In genomic region chr9:62663443-62663842, GRCm38 (mm10) we compare ENCODE assay signal across 21 mouse cellular contexts. TPM values are rescaled to one million over a fixed set of nuclear protein-coding genes. Genes with fewer than 3 reads are reported as not detected.
DNase-seq lines count a peak whose midpoint lies in the region; ATAC-seq and TF ChIP-seq lines count a peak whose summit lies in the region.
"Had no signal": no experiment of that assay in that cellular context is flagged by ENCODE, and none has a peak within 500 bp of the region (broad histone marks: within the 10 kb centered on the region; RNA-seq: fewer than 3 reads in every experiment).

No protein-coding gene starts in this region.

- peak; percentile 46; the same call in 1 of the 2 replicates for ATAC-seq in intestine, embryonic 16.5 days
- no peak for ATAC-seq in intestine, postnatal 0 days
- no peak for ATAC-seq in neural tube, embryonic 15.5 days (ENCODE audit: low FRiP score)
- no peak for ATAC-seq in embryonic facial prominence, embryonic 15.5 days (ENCODE audit: insufficient number of reproducible peaks, low FRiP score, low TSS enrichment, low read depth)
- no peak for ATAC-seq in hindbrain, postnatal 0 days
- ATAC-seq: CD4-positive, CD25-positive, alpha-beta regulatory T cell, adult 4 months; forebrain, embryonic 15.5 days; hindbrain, embryonic 16.5 days had no signal

- no peak overlapping the region for H3K4me2 ChIP-seq in intestine, embryonic 16.5 days (ENCODE audit: low read depth, low read length)
- no peak overlapping the region for H3K4me2 ChIP-seq in intestine, postnatal 0 days (replicated peaks; ENCODE audit: low read depth)
- no peak overlapping the region for H3K4me2 ChIP-seq in neural tube, embryonic 15.5 days
- no peak overlapping the region for H3K4me2 ChIP-seq in embryonic facial prominence, embryonic 15.5 days (replicated peaks)
- no peak overlapping the region for H3K4me2 ChIP-seq in hindbrain, postnatal 0 days (ENCODE audit: low read depth, low read length)
- H3K4me2 ChIP-seq: forebrain, embryonic 15.5 days; heart, embryonic 13.5 days; hindbrain, embryonic 12.5 days had no signal

- no peak for DNase-seq in neural tube, embryonic 10.5 days (ENCODE audit: extremely low spot score, low spot score)
- DNase-seq in hindbrain, postnatal 0 days (ENCODE audit: low spot score) = no peak
- DNase-seq: adrenal gland, adult 8-10 months; adrenal gland, postnatal 36 days; cerebellum, adult 11 months; cerebellum, adult 8-10 months; cerebellum, postnatal 14 days; gastrocnemius, postnatal 36 days; heart, adult 11 months; heart, postnatal 36 days had no signal

- no peak overlapping the region for H3K9ac ChIP-seq in intestine, embryonic 16.5 days (ENCODE audit: low read depth, low read length)
- no peak overlapping the region for H3K9ac ChIP-seq in intestine, postnatal 0 days (ENCODE audit: low read depth, low read length)
- no peak overlapping the region for H3K9ac ChIP-seq in neural tube, embryonic 15.5 days (replicated peaks)
- H3K9ac ChIP-seq in embryonic facial prominence, embryonic 15.5 days = no peak overlapping the region
- no peak overlapping the region for H3K9ac ChIP-seq in hindbrain, postnatal 0 days (replicated peaks; ENCODE audit: low read length)
- H3K9ac ChIP-seq: forebrain, embryonic 15.5 days; heart, embryonic 13.5 days; hindbrain, embryonic 12.5 days had no signal

- no peaks in the 10 kb centered on the region; the same call in 1 of the 2 replicates for H3K4me1 ChIP-seq in intestine, embryonic 16.5 days (ENCODE audit: control insufficient read depth, insufficient read depth, low read length)
- no peaks in the 10 kb centered on the region for H3K4me1 ChIP-seq in intestine, postnatal 0 days (replicated peaks; ENCODE audit: control insufficient read depth, insufficient read depth, low read length)
- H3K4me1 ChIP-seq in neural tube, embryonic 15.5 days = peaks cover 5% of the 10 kb centered on the region; the same call in 1 of the 2 replicates
- peaks cover 12% of the 10 kb centered on the region for H3K4me1 ChIP-seq in embryonic facial prominence, embryonic 15.5 days
- no peaks in the 10 kb centered on the region for H3K4me1 ChIP-seq in hindbrain, postnatal 0 days (ENCODE audit: insufficient read depth, low read length)
- H3K4me1 ChIP-seq: hindbrain, embryonic 12.5 days had no signal

- H3K27me3 ChIP-seq in intestine, embryonic 16.5 days (replicated peaks; ENCODE audit: control insufficient read depth, insufficient read depth, low read length) = no peaks in the 10 kb centered on the region
- H3K27me3 ChIP-seq in intestine, postnatal 0 days (replicated peaks; ENCODE audit: control insufficient read depth, insufficient read depth, low read length) = no peaks in the 10 kb centered on the region
- H3K27me3 ChIP-seq in neural tube, embryonic 15.5 days (replicated peaks) = no peaks in the 10 kb centered on the region
- H3K27me3 ChIP-seq in embryonic facial prominence, embryonic 15.5 days = no peaks in the 10 kb centered on the region; the same call in 1 of the 2 replicates
- H3K27me3 ChIP-seq in hindbrain, postnatal 0 days (ENCODE audit: insufficient read depth, low read length) = no peaks in the 10 kb centered on the region
- H3K27me3 ChIP-seq: forebrain, embryonic 15.5 days; heart, embryonic 13.5 days; hindbrain, embryonic 12.5 days had no signal

- H3K4me3 ChIP-seq in intestine, embryonic 16.5 days (ENCODE audit: low read length) = no peak overlapping the region
- H3K4me3 ChIP-seq in intestine, postnatal 0 days (ENCODE audit: low read depth, low read length) = no peak overlapping the region
- no peak overlapping the region for H3K4me3 ChIP-seq in neural tube, embryonic 15.5 days (replicated peaks)
- no peak overlapping the region for H3K4me3 ChIP-seq in embryonic facial prominence, embryonic 15.5 days (replicated peaks)
- H3K4me3 ChIP-seq in hindbrain, postnatal 0 days (ENCODE audit: low read length) = no peak overlapping the region
- H3K4me3 ChIP-seq: forebrain, embryonic 15.5 days; heart, embryonic 13.5 days; hindbrain, embryonic 12.5 days had no signal

- no peaks in the 10 kb centered on the region for H3K9me3 ChIP-seq in intestine, embryonic 16.5 days (ENCODE audit: control insufficient read depth, low read length)
- H3K9me3 ChIP-seq in intestine, postnatal 0 days (ENCODE audit: control insufficient read depth) = no peaks in the 10 kb centered on the region
- no peaks in the 10 kb centered on the region for H3K9me3 ChIP-seq in neural tube, embryonic 15.5 days (replicated peaks)
- H3K9me3 ChIP-seq in embryonic facial prominence, embryonic 15.5 days (replicated peaks) = no peaks in the 10 kb centered on the region
- H3K9me3 ChIP-seq in hindbrain, postnatal 0 days (ENCODE audit: low read length) = no peaks in the 10 kb centered on the region
- H3K9me3 ChIP-seq: forebrain, embryonic 15.5 days; G1E; heart, embryonic 13.5 days; hindbrain, embryonic 12.5 days had no signal

- 37% methylated on average over 2 of the region's 2 CpGs for WGBS in intestine, embryonic 16.5 days
- WGBS in intestine, postnatal 0 days = 61% methylated on average over 2 of the region's 2 CpGs
- WGBS in neural tube, embryonic 15.5 days = 47% methylated on average over 2 of the region's 2 CpGs
- WGBS in embryonic facial prominence, embryonic 15.5 days = 16% methylated on average over 2 of the region's 2 CpGs
- 51% methylated on average over 2 of the region's 2 CpGs for WGBS in hindbrain, postnatal 0 days

- no peak overlapping the region for H3K27ac ChIP-seq in intestine, embryonic 16.5 days (ENCODE audit: low read length)
- H3K27ac ChIP-seq in intestine, postnatal 0 days (ENCODE audit: low read depth, low read length) = no peak overlapping the region
- 0 out of 2 replicates have a peak overlapping the region, but pooled peaks have one; percentile 8 for H3K27ac ChIP-seq in neural tube, embryonic 15.5 days (replicated peaks)
- peak overlapping the region; percentile 17; the same call in 1 of the 2 replicates for H3K27ac ChIP-seq in embryonic facial prominence, embryonic 15.5 days (replicated peaks)
- H3K27ac ChIP-seq in hindbrain, postnatal 0 days = no peak overlapping the region
- H3K27ac ChIP-seq: forebrain, embryonic 15.5 days; heart, embryonic 13.5 days; hindbrain, embryonic 12.5 days had no signal

- H3K36me3 ChIP-seq in intestine, embryonic 16.5 days (ENCODE audit: control insufficient read depth, insufficient read depth, low read length) = no peaks in the 10 kb centered on the region
- H3K36me3 ChIP-seq in intestine, postnatal 0 days (ENCODE audit: control insufficient read depth, insufficient read depth) = no peaks in the 10 kb centered on the region
- H3K36me3 ChIP-seq in neural tube, embryonic 15.5 days = no peaks in the 10 kb centered on the region
- no peaks in the 10 kb centered on the region for H3K36me3 ChIP-seq in embryonic facial prominence, embryonic 15.5 days
- H3K36me3 ChIP-seq in hindbrain, postnatal 0 days (ENCODE audit: insufficient read depth, low read length) = no peaks in the 10 kb centered on the region
- H3K36me3 ChIP-seq: forebrain, embryonic 15.5 days; G1E; heart, embryonic 13.5 days; hindbrain, embryonic 12.5 days had no signal

- no peak for TF ChIP-seq CTCF in intestine, postnatal 0 days (IDR thresholded peaks at IDR 0.05; ENCODE audit: low read depth)
- TF ChIP-seq CTCF in hindbrain, postnatal 0 days (IDR thresholded peaks at IDR 0.05; ENCODE audit: low read depth) = no peak

RNA-seq across cellular contexts. Expression of gene Itga11, which starts 14.2 kb away (rescaled TPM):
- polyA plus RNA-seq in intestine, embryonic 16.5 days (2015; fragmentation: Nextera tagmentation; extraction: Ambion mirVana) = 2.8 and 3.2 TPM in 2 replicates
- polyA plus RNA-seq in intestine, postnatal 0 days (2015; fragmentation: Nextera tagmentation; extraction: Ambion mirVana) = 0.46 TPM in 2 replicates
- 0.81 and 1.5 TPM in 2 replicates for polyA plus RNA-seq in neural tube, embryonic 15.5 days (2015; fragmentation: Nextera tagmentation; extraction: Ambion mirVana)
- polyA plus RNA-seq in embryonic facial prominence, embryonic 15.5 days (2015; fragmentation: Nextera tagmentation; extraction: Ambion mirVana) = 6.1 and 7.9 TPM in 2 replicates
- 1.7 and 2.1 TPM in 2 replicates for total RNA-seq in hindbrain, postnatal 0 days (2014; rRNA removed)
- 0.47 and 0.50 TPM in 2 replicates for polyA plus RNA-seq in hindbrain, postnatal 0 days (2015; fragmentation: Nextera tagmentation; extraction: Ambion mirVana)
- total RNA-seq: common myeloid progenitor, adult 5-6 weeks; G1E had no signal
- polyA plus RNA-seq: G1E had no signal

Comparison
In these comparisons a context has a peak if more than half of its experiments do, and no peak if none do; other contexts are left out.
1. H3K27ac ChIP-seq: peak in neural tube, embryonic 15.5 days (single experiment) and embryonic facial prominence, embryonic 15.5 days (single experiment); none in intestine, embryonic 16.5 days (single experiment), intestine, postnatal 0 days (single experiment) and hindbrain, postnatal 0 days (single experiment).